8 mouse cellular contexts compared by ENCODE assay signal in genomic region chr9:118040218-118041021, GRCm38 (mm10). TPM values are rescaled to one million over a fixed set of nuclear protein-coding genes. Genes with fewer than 3 reads are reported as not detected.
A peak's percentile ranks its signal among the peaks of the same experiment; 100 is the strongest.
DNase-seq lines count a peak whose midpoint lies in the region; ATAC-seq lines count a peak whose summit lies in the region.

Azi2 (plus strand) TSS chr9:118040499.

- peak within 1 kb of the TSS; percentile 76 for H3K9ac ChIP-seq in kidney, embryonic 15.5 days

- peak within 1 kb of the TSS; percentile 83 for H3K4me3 ChIP-seq in heart, embryonic 10.5 days
- peak within 1 kb of the TSS; percentile 89 for H3K4me3 ChIP-seq in kidney, embryonic 15.5 days (replicated peaks)

- WGBS in heart, embryonic 10.5 days = under 1% methylated on average over 87 of the region's 87 CpGs
- WGBS in kidney, embryonic 15.5 days = under 1% methylated on average over 81 of the region's 87 CpGs

- ATAC-seq in erythroblast, adult 5-6 weeks (replicated peaks; ENCODE audit: low FRiP score, poor library complexity, severe bottlenecking) = peak; percentile 97
- ATAC-seq in kidney, embryonic 15.5 days (replicated peaks; ENCODE audit: low FRiP score) = peak; percentile 99
- ATAC-seq in monocyte, adult 5-6 weeks (replicated peaks; ENCODE audit: insufficient number of reproducible peaks, low FRiP score, low TSS enrichment, poor library complexity, severe bottlenecking) = peak; percentile 94

- H3K4me2 ChIP-seq in kidney, embryonic 15.5 days = peak within 1 kb of the TSS; percentile 80

- H3K27me3 ChIP-seq in heart, embryonic 10.5 days (ENCODE audit: insufficient read depth, poor library complexity, severe bottlenecking) = no peaks in the 10 kb centered on the region
- no peaks in the 10 kb centered on the region for H3K27me3 ChIP-seq in kidney, embryonic 15.5 days

- peak; percentile 99 for DNase-seq in B cell, adult 2 months
- peak; percentile 99 for DNase-seq in brain, adult 2 months (ENCODE audit: low read depth, low spot score)
- DNase-seq in heart, embryonic 10.5 days (ENCODE audit: low spot score) = peak; percentile 99
- peak; percentile 99 for DNase-seq in liver
- DNase-seq in spleen, postnatal 4 days (ENCODE audit: low spot score in 2 of 2) = peak; percentile 97 to 99

- peaks cover 7% of the 10 kb centered on the region; the same call in 1 of the 2 replicates for H3K36me3 ChIP-seq in heart, embryonic 10.5 days
- H3K36me3 ChIP-seq in kidney, embryonic 15.5 days = 0 out of 2 replicates have a peak, but pooled peaks cover 6% of the 10 kb centered on the region

- H3K4me1 ChIP-seq in heart, embryonic 10.5 days = peaks cover 12% of the 10 kb centered on the region
- H3K4me1 ChIP-seq in kidney, embryonic 15.5 days = peaks cover 14% of the 10 kb centered on the region

- H3K9me3 ChIP-seq in heart, embryonic 10.5 days = no peaks in the 10 kb centered on the region
- no peaks in the 10 kb centered on the region for H3K9me3 ChIP-seq in kidney, embryonic 15.5 days (replicated peaks)

- peak within 1 kb of the TSS; percentile 98 for H3K27ac ChIP-seq in heart, embryonic 10.5 days
- peak within 1 kb of the TSS; percentile 97 for H3K27ac ChIP-seq in kidney, embryonic 15.5 days

RNA-seq across cellular contexts. Expression of gene Azi2, which starts in this region (rescaled TPM):
- 50.3 and 60.4 TPM in 2 replicates for total RNA-seq in erythroblast, adult 5-6 weeks (2015; ENCODE audit: low replicate concordance)
- total RNA-seq in erythroblast, adult 5-6 weeks (2017; ENCODE audit: low replicate concordance) = 56.3 and 87.4 TPM in 2 replicates
- 68.5 and 69.0 TPM in 2 replicates for polyA plus RNA-seq in heart, embryonic 10.5 days (2016; fragmentation: Nextera tagmentation; extraction: Ambion mirVana)
- 71.0 and 74.7 TPM in 2 replicates for polyA plus RNA-seq in kidney, embryonic 15.5 days (2015; fragmentation: Nextera tagmentation; extraction: Ambion mirVana)
- total RNA-seq in monocyte, adult 5-6 weeks (2017) = 151 to 231 TPM (median 193 TPM) in 3 replicates

Comparison
In these comparisons a context has a peak if more than half of its experiments do, and no peak if none do; other contexts are left out.
1. Peak in every context shown above with its lines: DNase-seq, ATAC-seq, H3K4me3 ChIP-seq and H3K27ac ChIP-seq.